Mouse (Mus musculus): ENCODE data around the gene Schip1. TPM values are rescaled to one million over a fixed set of nuclear protein-coding genes. Genes with fewer than 3 reads are reported as not detected.

Gene Schip1
- polyA plus RNA-seq, 1 experiment from 2014 or later: 163 TPM

DNA sequence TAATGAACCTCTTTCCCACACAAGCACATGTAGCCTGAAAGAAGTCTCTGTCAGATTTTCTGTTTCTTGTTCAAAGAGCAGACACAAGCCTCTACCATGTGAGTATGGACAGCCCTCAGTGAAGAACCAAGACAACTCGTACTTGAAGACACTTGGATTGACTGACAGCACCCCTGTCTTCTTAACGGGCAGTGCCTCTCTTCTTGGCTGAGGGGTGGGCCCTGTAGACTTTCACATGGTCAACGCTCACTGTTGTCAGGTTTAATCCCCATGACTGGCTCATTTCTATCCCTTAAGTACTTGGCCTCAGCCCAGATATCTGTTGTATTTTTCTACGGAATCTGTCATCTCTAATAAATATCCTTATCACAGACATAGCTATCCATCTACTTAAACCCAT is 565.7 kb downstream of the Schip1 start:
- Histone ChIP-seq H3K36me3 (replicated peaks; ENCODE audit: control insufficient read depth, insufficient read depth) (peaks cover 30% of the 10 kb centered on the region), H3K4me3 (replicated peaks; ENCODE audit: low read length) (no peak overlapping the region), H3K9me3 (ENCODE audit: control insufficient read depth, low read length) (no peaks in the 10 kb centered on the region), H3K9ac (no peak overlapping the region), H3K27ac (no peak overlapping the region), H3K4me2 (replicated peaks) (no peak overlapping the region), H3K27me3 (ENCODE audit: control insufficient read depth, insufficient read depth, low read length) (no peaks in the 10 kb centered on the region), H3K4me1 (replicated peaks; ENCODE audit: control insufficient read depth, insufficient read depth, low read length) (no peaks in the 10 kb centered on the region)
- DNase-seq (ENCODE audit: low spot score) (no peak), ATAC-seq (ENCODE audit: low FRiP score) (no peak)
- WGBS: 76% methylated on average over 4 of the region's 4 CpGs

DNA sequence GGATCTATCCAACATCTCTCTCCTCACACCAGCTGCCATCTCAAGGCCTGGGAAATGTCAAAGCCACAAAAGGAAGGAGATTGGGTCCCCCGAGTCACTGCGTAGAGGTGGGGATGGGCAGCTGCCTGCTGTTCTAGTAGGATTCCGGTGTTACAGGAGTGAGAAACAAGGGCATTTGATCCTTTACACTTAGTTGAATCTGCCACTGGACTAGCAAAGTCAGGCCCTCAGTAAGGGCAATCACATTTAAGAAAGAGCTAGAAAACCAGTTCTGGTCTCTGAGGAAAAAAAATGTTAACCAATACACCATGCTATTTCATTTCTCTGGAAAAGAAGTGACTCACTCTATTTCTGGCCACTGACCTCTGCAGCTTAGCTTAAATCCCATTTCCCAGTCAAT is 566.2 kb downstream of the Schip1 start:
- ATAC-seq (ENCODE audit: low FRiP score) (no peak), DNase-seq (ENCODE audit: low spot score) (no peak)
- H3K4me1 ChIP-seq (replicated peaks; ENCODE audit: control insufficient read depth, insufficient read depth, low read length): no peaks in the 10 kb centered on the region
- H3K4me2 ChIP-seq (replicated peaks): no peak overlapping the region
- H3K27me3 ChIP-seq (ENCODE audit: control insufficient read depth, insufficient read depth, low read length): no peaks in the 10 kb centered on the region
- no peak overlapping the region for H3K9ac ChIP-seq
- no peak overlapping the region for H3K4me3 ChIP-seq (replicated peaks; ENCODE audit: low read length)
- H3K36me3 ChIP-seq (replicated peaks; ENCODE audit: control insufficient read depth, insufficient read depth): peaks cover 24% of the 10 kb centered on the region
- no peak overlapping the region for H3K27ac ChIP-seq
- 72% methylated on average over 3 of the region's 3 CpGs for WGBS
- H3K9me3 ChIP-seq (ENCODE audit: control insufficient read depth, low read length): no peaks in the 10 kb centered on the region

DNA sequence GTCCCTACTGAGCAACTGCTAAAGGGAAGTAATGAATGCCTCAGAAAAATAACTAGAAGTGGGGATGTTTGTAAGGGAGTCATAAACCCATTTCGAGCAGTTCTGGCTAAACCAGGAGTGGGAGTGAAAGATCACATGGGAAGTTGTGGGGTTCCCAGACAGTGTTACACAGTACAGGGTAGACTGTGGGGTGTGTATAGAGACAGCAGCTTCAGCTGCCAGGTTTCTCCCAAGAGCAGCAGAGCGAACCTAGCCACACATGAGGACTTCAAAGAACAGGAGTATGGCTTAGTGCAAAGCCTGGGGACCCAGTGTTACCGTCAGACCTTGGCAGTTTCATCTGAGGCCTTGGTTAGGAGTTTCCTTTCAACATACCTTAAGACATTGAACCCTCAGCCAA is 568.1 kb downstream of the Schip1 start:
- DNase-seq (ENCODE audit: low spot score) (no peak), ATAC-seq (ENCODE audit: low FRiP score) (no peak)
- Histone ChIP-seq H3K9me3 (ENCODE audit: control insufficient read depth, low read length) (no peaks in the 10 kb centered on the region), H3K9ac (no peak overlapping the region), H3K4me2 (replicated peaks) (no peak overlapping the region), H3K4me3 (replicated peaks; ENCODE audit: low read length) (no peak overlapping the region), H3K27ac (no peak overlapping the region), H3K27me3 (ENCODE audit: control insufficient read depth, insufficient read depth, low read length) (no peaks in the 10 kb centered on the region), H3K4me1 (replicated peaks; ENCODE audit: control insufficient read depth, insufficient read depth, low read length) (no peaks in the 10 kb centered on the region), H3K36me3 (replicated peaks; ENCODE audit: control insufficient read depth, insufficient read depth) (peaks cover 5% of the 10 kb centered on the region; the same call in 1 of the 2 replicates)
- 92% methylated on average over 3 of the region's 3 CpGs for WGBS

DNA sequence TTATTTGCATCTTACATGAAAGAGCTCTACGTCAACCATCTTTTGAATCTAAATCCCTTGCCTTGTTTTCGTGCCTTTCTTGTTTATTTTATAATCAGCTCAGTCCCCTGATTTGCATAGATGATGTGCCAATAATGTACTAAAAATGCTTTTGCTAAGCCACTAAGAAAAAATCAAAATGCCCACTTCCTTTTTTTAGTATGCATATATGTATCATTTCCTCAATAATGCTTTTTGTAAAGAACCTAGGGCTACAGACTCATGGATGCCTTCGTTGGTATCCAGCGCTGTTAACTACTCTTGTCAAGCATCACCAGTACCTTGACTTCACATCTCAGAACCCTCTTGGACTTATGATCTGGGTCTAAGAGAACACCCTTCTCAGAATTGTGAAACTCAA is 569.0 kb downstream of the Schip1 start:
- no peaks in the 10 kb centered on the region for H3K36me3 ChIP-seq (replicated peaks; ENCODE audit: control insufficient read depth, insufficient read depth)
- no peak overlapping the region for H3K4me2 ChIP-seq (replicated peaks)
- 94% methylated on average over 4 of the region's 4 CpGs for WGBS
- H3K27ac ChIP-seq: no peak overlapping the region
- DNase-seq (ENCODE audit: low spot score) (no peak), ATAC-seq (ENCODE audit: low FRiP score) (no peak)
- H3K4me3 ChIP-seq (replicated peaks; ENCODE audit: low read length): no peak overlapping the region
- no peak overlapping the region for H3K9ac ChIP-seq
- H3K27me3 ChIP-seq (ENCODE audit: control insufficient read depth, insufficient read depth, low read length): no peaks in the 10 kb centered on the region
- no peaks in the 10 kb centered on the region for H3K9me3 ChIP-seq (ENCODE audit: control insufficient read depth, low read length)
- no peaks in the 10 kb centered on the region for H3K4me1 ChIP-seq (replicated peaks; ENCODE audit: control insufficient read depth, insufficient read depth, low read length)

DNA sequence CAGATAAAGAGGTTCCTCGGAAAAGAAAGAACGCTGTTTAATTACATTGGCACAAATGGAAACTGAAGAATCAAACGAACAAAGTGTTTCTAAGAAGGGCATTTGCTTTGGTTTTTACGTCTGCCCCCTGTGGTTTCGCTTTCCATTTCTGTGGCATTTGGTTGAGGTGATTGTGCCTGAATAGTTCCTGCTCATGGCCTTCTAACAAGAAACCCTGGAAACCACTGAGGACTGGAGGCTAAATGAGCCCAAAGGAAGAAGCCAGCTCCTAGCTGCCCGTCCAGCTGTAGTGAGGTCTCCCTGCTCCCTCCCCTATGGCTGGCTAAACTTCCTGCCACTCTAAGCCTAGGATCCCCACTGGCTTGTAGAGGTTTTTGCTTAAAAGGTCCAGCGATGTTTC is 573.4 kb downstream of the Schip1 start:
- no peaks in the 10 kb centered on the region for H3K36me3 ChIP-seq (replicated peaks; ENCODE audit: control insufficient read depth, insufficient read depth)
- no peaks in the 10 kb centered on the region for H3K9me3 ChIP-seq (ENCODE audit: control insufficient read depth, low read length)
- no peak overlapping the region for H3K4me2 ChIP-seq (replicated peaks)
- H3K27ac ChIP-seq: no peak overlapping the region
- H3K4me3 ChIP-seq (replicated peaks; ENCODE audit: low read length): no peak overlapping the region
- 18% methylated on average over 7 of the region's 7 CpGs for WGBS
- no peak overlapping the region for H3K9ac ChIP-seq
- H3K27me3 ChIP-seq (ENCODE audit: control insufficient read depth, insufficient read depth, low read length): no peaks in the 10 kb centered on the region
- DNase-seq (ENCODE audit: low spot score) (no peak), ATAC-seq (ENCODE audit: low FRiP score) (no peak)
- no peaks in the 10 kb centered on the region for H3K4me1 ChIP-seq (replicated peaks; ENCODE audit: control insufficient read depth, insufficient read depth, low read length)

DNA sequence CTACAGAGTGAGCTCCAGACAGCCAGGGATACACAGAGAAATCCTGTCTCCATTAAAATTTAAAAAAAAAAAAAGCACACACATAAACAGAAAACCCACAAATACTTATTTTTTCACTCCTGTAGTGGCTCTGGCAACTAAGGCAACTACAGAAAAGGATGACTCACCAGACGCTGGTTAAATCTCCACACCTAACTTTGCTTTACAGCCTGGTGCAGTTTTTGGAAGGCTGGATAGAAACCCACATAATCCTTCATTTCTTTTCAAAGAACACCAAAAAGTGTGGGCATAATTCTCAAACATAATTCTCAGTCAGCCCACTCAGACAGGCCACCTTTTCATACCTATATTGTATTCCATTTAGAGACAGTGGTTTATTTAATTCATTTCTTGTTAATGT is 574.1 kb downstream of the Schip1 start:
- H3K36me3 ChIP-seq (replicated peaks; ENCODE audit: control insufficient read depth, insufficient read depth): no peaks in the 10 kb centered on the region
- H3K9ac ChIP-seq: no peak overlapping the region
- H3K4me3 ChIP-seq (replicated peaks; ENCODE audit: low read length): no peak overlapping the region
- no peaks in the 10 kb centered on the region for H3K9me3 ChIP-seq (ENCODE audit: control insufficient read depth, low read length)
- no peak for ATAC-seq (ENCODE audit: low FRiP score)
- 92% methylated on average over 1 of the region's 1 CpGs for WGBS
- no peaks in the 10 kb centered on the region for H3K27me3 ChIP-seq (ENCODE audit: control insufficient read depth, insufficient read depth, low read length)
- no peak for DNase-seq (ENCODE audit: low spot score)
- no peaks in the 10 kb centered on the region for H3K4me1 ChIP-seq (replicated peaks; ENCODE audit: control insufficient read depth, insufficient read depth, low read length)
- H3K27ac ChIP-seq: no peak overlapping the region
- H3K4me2 ChIP-seq (replicated peaks): no peak overlapping the region

DNA sequence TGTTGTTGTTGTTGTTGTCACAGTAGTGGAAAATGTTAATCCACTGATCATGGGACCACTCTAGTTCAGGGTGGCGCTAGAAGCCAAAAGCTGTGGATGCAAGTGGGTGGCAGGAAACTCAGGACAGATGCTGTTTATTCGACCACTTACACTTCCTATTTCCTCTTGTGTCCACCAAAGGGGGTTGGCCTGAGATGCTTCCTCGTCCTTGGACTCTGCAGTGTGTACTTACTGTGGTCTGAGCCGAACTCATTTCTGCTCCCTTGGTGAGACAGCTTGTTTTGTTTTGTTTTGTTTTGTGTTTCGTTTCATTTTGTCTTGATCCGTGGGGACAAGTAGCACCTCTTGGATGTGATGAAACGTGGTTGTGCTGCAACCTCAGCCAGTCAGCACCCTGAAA is 578.3 kb downstream of the Schip1 start:
- no peaks in the 10 kb centered on the region for H3K4me1 ChIP-seq (replicated peaks; ENCODE audit: control insufficient read depth, insufficient read depth, low read length)

DNA sequence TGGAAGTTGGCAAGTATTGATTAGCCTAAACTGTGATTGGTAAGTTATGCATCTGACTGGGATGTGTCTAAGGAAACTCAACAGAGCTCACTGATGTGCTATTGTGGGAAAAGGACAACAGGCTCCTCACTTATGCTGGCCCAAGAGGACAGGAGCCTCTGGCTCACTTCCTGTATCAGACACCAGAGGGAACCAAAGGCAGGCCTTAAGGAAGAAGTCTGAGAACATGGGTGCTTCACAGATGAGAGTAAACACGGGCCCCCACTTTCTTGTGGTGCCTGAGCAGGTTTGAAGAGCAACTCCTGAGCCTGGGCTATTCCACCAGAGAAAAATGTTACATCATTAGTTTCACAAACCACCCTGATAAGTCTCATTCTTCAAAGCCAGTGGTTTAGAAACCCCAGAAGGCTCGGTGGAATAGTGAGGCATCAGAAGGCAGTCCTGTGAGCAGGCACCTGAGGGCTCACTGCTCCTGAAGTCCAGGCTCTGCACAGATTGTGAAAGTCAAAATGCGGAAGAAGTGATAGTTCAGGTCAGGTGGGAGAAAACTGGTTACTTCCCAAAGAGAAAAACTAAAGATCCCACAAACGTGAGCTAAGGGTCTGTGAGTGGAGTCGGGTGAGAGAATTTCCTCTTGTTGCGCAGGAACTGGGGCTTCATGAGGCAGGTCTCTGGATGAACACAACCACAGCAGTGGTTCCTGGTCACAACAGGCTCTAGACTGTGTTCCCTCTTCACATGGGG is 582.0 kb downstream of the Schip1 start:
- Histone ChIP-seq H3K27ac (no peak overlapping the region), H3K9ac (no peak overlapping the region), H3K27me3 (ENCODE audit: control insufficient read depth, insufficient read depth, low read length) (no peaks in the 10 kb centered on the region), H3K4me2 (replicated peaks) (no peak overlapping the region), H3K4me3 (replicated peaks; ENCODE audit: low read length) (no peak overlapping the region), H3K4me1 (replicated peaks; ENCODE audit: control insufficient read depth, insufficient read depth, low read length) (no peaks in the 10 kb centered on the region), H3K9me3 (ENCODE audit: control insufficient read depth, low read length) (no peaks in the 10 kb centered on the region), H3K36me3 (replicated peaks; ENCODE audit: control insufficient read depth, insufficient read depth) (no peaks in the 10 kb centered on the region)
- WGBS: 87% methylated on average over 6 of the region's 6 CpGs
- DNase-seq (ENCODE audit: low spot score) (no peak), ATAC-seq (ENCODE audit: low FRiP score) (no peak)

More for the DNA sequence above, 578.3 kb downstream of the Schip1 start:
- H3K27ac ChIP-seq: no peak overlapping the region
- H3K9me3 ChIP-seq (ENCODE audit: control insufficient read depth, low read length): no peaks in the 10 kb centered on the region
- H3K4me2 ChIP-seq (replicated peaks): no peak overlapping the region
- H3K27me3 ChIP-seq (ENCODE audit: control insufficient read depth, insufficient read depth, low read length): no peaks in the 10 kb centered on the region
- no peaks in the 10 kb centered on the region for H3K36me3 ChIP-seq (replicated peaks; ENCODE audit: control insufficient read depth, insufficient read depth)
- H3K4me3 ChIP-seq (replicated peaks; ENCODE audit: low read length): no peak overlapping the region
- no peak overlapping the region for H3K9ac ChIP-seq
- ATAC-seq (ENCODE audit: low FRiP score): no peak
- DNase-seq (ENCODE audit: low spot score): no peak
- 90% methylated on average over 7 of the region's 7 CpGs for WGBS

DNA sequence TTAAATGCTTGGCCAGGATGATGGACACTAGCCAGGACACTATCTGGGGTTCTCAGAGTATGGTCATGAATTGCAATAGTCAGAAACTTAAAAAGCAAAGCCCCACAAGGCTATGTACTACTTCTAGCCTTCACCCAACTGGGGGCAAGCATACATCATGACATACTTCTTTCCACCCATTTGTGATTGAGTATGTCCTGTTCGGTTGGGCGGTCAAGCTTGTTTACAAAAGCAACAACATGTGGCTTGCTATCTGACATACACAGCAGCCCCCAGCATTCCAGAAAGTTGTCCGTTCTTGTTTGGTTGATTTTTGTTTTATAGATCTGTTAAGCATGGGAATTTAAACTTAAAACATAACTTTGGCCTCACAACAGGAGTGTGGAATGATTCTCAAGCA is 582.7 kb downstream of the Schip1 start:
- Histone ChIP-seq H3K27ac (no peak overlapping the region), H3K9ac (no peak overlapping the region), H3K4me3 (replicated peaks; ENCODE audit: low read length) (no peak overlapping the region), H3K27me3 (ENCODE audit: control insufficient read depth, insufficient read depth, low read length) (no peaks in the 10 kb centered on the region), H3K4me1 (replicated peaks; ENCODE audit: control insufficient read depth, insufficient read depth, low read length) (no peaks in the 10 kb centered on the region), H3K4me2 (replicated peaks) (no peak overlapping the region), H3K36me3 (replicated peaks; ENCODE audit: control insufficient read depth, insufficient read depth) (no peaks in the 10 kb centered on the region), H3K9me3 (ENCODE audit: control insufficient read depth, low read length) (no peaks in the 10 kb centered on the region)
- ATAC-seq (ENCODE audit: low FRiP score) (no peak), DNase-seq (ENCODE audit: low spot score) (no peak)
- WGBS: 92% methylated on average over 3 of the region's 3 CpGs

DNA sequence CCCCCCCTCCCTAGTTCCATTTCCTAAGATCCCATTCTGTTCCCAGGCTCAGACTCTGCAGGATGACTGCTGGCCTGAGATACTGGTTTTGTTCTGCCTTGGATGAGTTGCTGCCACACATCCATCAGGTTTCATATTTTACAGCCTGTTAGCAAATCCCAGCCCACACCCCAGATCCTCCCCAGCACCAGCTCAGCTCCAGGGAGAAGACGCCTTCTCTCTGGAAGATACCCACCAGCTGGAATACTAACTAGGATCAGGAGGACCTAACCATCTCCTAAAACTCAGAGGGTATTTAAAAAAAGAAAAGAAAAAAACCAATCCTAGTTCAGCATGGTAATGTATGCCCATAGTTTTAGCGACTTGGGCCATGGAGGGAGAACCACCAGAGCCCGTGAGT is 585.6 kb downstream of the Schip1 start:
- no peak for ATAC-seq (ENCODE audit: low FRiP score)
- Histone ChIP-seq H3K4me1 (replicated peaks; ENCODE audit: control insufficient read depth, insufficient read depth, low read length) (no peaks in the 10 kb centered on the region), H3K36me3 (replicated peaks; ENCODE audit: control insufficient read depth, insufficient read depth) (no peaks in the 10 kb centered on the region), H3K27ac (no peak overlapping the region), H3K27me3 (ENCODE audit: control insufficient read depth, insufficient read depth, low read length) (no peaks in the 10 kb centered on the region), H3K4me3 (replicated peaks; ENCODE audit: low read length) (no peak overlapping the region), H3K9me3 (ENCODE audit: control insufficient read depth, low read length) (no peaks in the 10 kb centered on the region), H3K4me2 (replicated peaks) (no peak overlapping the region), H3K9ac (no peak overlapping the region)
- DNase-seq (ENCODE audit: low spot score): no peak
- WGBS: 92% methylated on average over 3 of the region's 3 CpGs

Measured in hindbrain, embryonic 14.5 days (tissue).